Mouse (Mus musculus): ENCODE data around the gene Rgs10. TPM values are rescaled to one million over a fixed set of nuclear protein-coding genes. Genes with fewer than 3 reads are reported as not detected.

Gene Rgs10
- total RNA-seq, 2 experiments from 2014 or later: 3.1 to 3.4 TPM

- DNase-seq: no peak
- intact Hi-C loops (cut with DNase I): no loop called here
These were observed 39.3 kb downstream of the Rgs10 start for GRCm38 (mm10) chr7:128379162-128379805.

- no peak for DNase-seq
- intact Hi-C loops (cut with DNase I): no loop called here
These were observed 42.3 kb downstream of the Rgs10 start for GRCm38 (mm10) chr7:128376206-128376701.

- no peak for DNase-seq
- intact Hi-C loops (cut with DNase I): no loop called here
These were observed 44.4 kb downstream of the Rgs10 start for GRCm38 (mm10) chr7:128374156-128374555.

DNA sequence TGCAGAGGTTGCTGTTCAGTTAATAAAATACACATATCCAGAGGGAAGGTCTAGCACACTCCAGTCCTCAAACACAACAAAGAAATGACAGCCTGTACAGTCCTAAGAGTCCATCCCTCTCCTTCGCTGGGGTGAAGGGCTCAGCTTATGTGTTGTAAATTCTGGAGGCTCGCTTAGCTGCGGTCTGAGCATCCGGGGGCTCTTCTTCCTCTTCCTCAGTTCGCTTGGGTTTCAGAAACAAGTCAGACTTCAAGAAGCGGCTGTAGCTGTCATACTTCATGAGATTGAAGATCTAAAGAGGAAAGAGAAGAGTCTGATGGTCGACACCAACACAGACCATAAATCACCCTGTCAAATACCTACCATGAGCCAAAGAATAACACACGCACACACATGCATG lies 44.8 kb downstream of the Rgs10 start:
- intact Hi-C loops (cut with DNase I): no loop called here
- DNase-seq: no peak

- intact Hi-C loops (cut with DNase I): no loop called here
- no peak for DNase-seq
These were observed 46.2 kb downstream of the Rgs10 start for GRCm38 (mm10) chr7:128372331-128372730.

- intact Hi-C loops (cut with DNase I): no loop called here
- DNase-seq: no peak
These were observed 49.2 kb downstream of the Rgs10 start for GRCm38 (mm10) chr7:128369366-128369765.

DNA sequence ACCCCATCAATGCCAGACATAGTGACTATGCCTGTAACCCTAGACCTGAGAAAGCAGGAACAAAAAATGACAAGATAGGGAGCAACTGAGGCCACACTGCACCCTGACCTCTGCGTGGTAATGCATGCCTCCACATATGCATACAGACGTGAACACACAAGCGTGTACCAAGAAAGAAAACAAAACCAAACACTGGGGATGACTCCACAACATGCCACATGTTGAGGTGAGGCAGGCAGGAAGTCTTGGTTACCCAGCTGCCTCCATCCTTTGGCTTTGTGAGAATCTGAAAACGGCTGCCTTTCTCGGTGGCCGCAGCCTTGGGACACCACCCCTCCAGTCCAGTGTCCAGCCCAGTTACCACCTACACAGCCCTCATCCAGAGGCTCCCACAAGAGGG lies 49.7 kb downstream of the Rgs10 start:
- intact Hi-C loops (cut with DNase I): no loop called here
- no peak for DNase-seq

- no peak for DNase-seq
- intact Hi-C loops (cut with DNase I): no loop called here
These were observed 51.9 kb downstream of the Rgs10 start for GRCm38 (mm10) chr7:128366654-128367053.

DNA sequence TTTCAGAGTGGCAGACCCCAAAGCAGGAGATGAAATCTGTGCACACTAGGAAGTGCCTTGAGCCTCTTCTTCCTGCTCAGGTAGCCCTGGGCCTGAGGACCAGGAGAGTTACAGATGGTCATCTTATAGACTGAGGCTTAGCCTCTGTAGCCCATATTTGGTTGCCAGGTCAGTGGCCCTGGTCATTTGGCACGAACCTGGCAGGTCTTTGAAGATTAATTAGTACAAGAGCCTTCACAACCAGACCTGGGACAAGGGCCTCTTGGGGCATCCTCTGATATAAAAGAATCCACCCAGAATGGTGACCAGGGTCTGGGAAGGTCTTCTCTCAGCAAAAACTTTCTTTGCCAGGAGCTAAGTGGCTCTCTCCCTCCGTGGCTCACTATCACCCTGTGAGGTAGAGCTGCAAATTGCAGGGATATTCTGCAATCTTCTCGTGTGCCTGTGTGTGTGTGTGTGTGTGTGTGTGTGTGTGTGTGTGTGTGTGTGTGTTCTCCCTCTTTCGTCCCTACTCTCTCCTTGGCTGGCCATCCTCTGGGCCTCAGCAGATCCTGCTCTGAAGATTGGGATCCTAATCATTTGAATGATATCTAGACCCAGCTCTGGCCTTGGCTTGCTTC lies 53.4 kb downstream of the Rgs10 start:
- DNase-seq: no peak
- intact Hi-C loops (cut with DNase I): no loop called here

GRCm38 (mm10) chr7:128364526-128364925 lies 54.0 kb downstream of the Rgs10 start:
- DNase-seq: no peak
- intact Hi-C loops (cut with DNase I): no loop called here

DNA sequence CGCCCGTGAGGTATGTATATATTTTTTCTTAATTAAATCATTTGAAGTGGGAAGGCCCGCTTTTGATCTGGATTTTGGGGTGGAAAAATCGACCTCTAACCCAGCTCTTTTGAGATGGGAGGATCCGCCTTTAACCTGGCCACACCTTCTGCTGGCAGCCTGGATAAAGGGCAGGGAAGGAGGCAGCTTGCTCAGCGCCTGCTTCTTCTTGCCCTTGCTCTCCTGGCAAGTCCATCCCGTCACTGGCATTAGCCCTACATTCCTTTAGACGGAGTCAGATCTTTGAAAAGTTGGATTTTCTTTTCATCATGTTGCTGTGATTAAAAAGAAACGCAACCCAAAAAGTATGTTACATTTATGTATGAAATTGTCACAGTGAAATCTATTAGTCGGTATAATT lies 54.8 kb downstream of the Rgs10 start:
- DNase-seq: peak; percentile 13 to 20
- intact Hi-C loops (cut with DNase I): no loop called here

DNA sequence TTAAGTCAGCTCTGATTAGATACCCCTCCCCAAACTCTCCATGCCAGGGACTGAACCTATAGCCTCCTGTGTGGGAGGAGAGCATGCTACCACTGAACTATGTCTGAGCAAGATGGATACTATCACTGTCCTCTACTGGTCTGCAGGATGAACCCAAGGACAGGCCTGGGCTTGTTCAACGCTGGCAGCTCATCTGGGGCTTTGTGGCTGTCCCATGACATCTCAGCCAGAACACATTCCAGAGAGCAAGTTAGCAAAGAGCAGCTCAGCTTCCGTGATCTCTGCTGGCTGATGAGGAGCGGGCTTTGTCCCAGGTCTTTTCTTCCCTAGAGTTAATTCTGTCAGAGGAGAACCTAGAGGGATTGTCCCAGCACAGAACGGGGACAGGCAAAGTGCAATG lies 55.6 kb downstream of the Rgs10 start:
- intact Hi-C loops (cut with DNase I): no loop called here
- DNase-seq: peak in 1 of 2 experiments; percentile 11

GRCm38 (mm10) chr7:128359741-128360140 lies 58.8 kb downstream of the Rgs10 start:
- DNase-seq: peak in 1 of 2 experiments; percentile 11
- intact Hi-C loops (cut with DNase I): no loop called here

- DNase-seq: no peak
- intact Hi-C loops (cut with DNase I): no loop called here
These were observed 59.4 kb downstream of the Rgs10 start for GRCm38 (mm10) chr7:128359164-128359563.

GRCm38 (mm10) chr7:128358741-128359140 lies 59.8 kb downstream of the Rgs10 start:
- no peak for DNase-seq
- intact Hi-C loops (cut with DNase I): no loop called here

DNA sequence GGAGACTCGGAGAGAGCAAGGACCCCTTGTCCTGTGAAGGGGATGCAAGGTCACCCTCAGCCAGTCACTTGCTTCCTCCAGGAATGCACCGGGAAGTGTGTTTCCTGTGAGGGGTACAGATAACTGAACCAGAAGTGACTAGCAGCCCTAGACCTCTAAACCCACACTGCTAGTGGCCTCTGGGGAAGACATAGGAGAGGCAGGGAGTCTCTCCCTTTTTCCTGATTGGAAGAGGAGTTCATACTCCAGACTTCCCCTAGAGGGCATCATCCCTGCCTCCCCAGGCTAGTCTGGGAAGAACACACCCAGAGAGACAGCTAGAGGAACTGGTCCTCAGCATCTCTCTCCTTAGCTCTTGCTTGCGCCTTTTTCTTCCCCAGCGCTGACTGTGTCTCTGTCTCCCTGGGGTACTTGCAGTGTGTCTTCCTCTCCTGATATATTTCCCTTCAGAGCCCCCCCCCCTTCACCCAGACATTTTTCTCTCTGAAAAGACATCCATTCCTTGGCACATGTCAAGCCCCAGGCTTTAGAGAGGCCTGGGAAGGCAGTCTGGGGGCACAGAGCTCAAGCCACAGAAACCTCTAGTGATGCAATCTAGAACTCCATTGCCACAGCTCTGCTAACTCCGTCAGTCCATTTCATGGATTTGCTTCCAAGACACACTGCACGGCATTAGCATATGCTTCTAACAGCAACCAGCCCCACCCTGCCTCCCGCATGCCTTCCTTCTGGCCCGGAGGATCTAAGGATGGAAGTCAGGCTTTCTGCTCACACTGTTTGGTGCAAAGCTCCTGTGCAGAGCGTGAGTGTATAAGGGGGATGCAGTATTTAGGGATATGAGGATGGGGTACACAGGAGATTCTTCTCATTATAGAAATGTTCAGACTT lies 61.4 kb downstream of the Rgs10 start:
- peak in 1 of 2 experiments; percentile 10 for DNase-seq
- intact Hi-C loops (cut with DNase I): no loop called here

- DNase-seq: peak in 1 of 2 experiments; percentile 3
- intact Hi-C loops (cut with DNase I): no loop called here
These were observed 63.1 kb downstream of the Rgs10 start for GRCm38 (mm10) chr7:128355463-128355862.

- intact Hi-C loops (cut with DNase I): no loop called here
- peak in 1 of 2 experiments; percentile 4 for DNase-seq
These were observed 65.8 kb downstream of the Rgs10 start for GRCm38 (mm10) chr7:128352721-128353120.

DNA sequence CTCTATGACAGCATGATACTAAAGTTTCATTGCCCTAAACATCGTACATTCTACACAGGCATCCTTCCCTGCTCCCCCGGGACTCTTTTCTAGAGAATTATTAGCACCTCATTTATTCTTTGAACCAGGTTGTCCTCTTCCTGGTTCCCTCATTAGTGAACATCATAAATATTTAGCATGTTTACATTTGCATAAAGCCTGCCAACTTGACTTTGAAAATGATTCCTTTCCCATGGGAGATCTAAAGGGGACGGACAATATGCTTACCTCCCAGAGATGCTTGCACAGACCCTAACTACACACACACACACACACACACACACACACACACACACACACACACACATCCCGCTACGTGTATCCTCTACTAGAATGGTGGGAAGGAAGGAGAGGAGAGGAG lies 67.4 kb downstream of the Rgs10 start:
- no peak for DNase-seq
- intact Hi-C loops (cut with DNase I): no loop called here

DNA sequence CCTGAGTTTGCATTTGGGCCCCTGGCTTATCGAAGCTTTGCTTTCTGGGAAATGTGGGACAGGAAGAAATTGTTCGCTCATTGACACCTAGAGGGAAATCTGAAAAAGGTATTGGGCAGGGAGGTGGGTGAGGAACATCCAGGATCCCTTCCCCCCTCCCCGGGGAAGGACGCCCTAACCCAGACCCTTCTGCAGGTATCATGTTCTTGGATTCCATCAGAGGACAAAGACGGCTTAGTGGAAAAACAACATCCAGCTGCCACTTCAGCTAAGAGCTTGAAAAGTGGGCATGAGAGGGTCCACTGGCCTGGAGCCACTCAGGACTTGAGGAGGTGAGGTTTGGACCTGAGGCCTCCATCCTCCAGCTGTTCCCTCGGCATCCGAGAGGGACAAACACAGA lies 68.2 kb downstream of the Rgs10 start:
- DNase-seq: peak in 1 of 2 experiments; percentile 5
- intact Hi-C loops (cut with DNase I): no loop called here

GRCm38 (mm10) chr7:128349751-128350150 lies 68.8 kb downstream of the Rgs10 start:
- intact Hi-C loops (cut with DNase I): loop anchor here (5.0 kb wide), 1 partner anchor 358 kb away; no protein-coding TSS in a partner anchor
- DNase-seq: peak in 1 of 2 experiments; percentile 3
